Mouse (Mus musculus): Measurements from ENCODE around the gene Ccdc78.

Gene Ccdc78

DNA sequence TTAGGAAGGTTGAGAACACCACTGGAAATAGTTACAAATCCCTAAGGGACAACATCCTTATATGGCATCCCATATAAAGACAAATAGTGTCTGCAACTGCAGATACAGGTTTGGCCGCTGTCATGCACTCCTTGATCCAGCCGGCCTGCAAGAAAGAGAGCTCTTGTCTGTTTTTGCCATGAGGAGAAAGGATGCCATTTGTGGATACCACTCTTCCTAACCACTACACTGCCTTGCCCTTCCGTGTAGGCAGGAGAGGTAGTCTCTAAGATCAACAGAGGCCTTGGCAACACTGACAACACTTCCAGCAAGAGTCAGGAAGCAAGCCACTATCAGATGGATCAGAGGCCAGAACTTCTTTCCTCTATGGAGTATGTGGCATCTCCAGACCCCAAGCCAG, at the start of gene Ccdc78:
Ccdc78 (plus strand) TSS at position 301 of the 400 bp plus-strand sequence.
- TF ChIP-seq GATA4 (IDR thresholded peaks at IDR 0.05; ENCODE audit: insufficient replicate concordance, low read length), result no peak

DNA sequence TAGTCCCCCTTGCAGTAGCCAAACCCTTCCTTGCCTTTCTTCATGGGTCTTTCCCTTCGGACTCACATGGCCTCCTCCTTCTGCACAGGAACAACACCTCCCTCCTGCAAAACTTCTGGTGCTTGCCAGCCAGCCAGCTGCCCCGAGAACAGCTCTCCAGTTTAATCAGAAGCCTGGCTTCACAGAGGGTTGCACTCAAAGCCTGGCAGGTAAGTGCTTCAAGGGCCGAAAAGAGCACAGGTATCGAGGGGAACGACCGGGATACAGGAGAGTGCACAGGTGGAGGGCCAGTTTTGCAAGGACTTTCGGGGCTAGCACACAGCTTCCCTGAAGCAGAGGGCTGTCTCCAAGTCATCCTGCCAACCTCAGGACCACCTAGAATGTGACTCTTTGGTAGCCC, 47.5 kb upstream of the Ccdc78 start:
- no peak for TF ChIP-seq GATA4 (IDR thresholded peaks at IDR 0.05; ENCODE audit: insufficient replicate concordance, low read length)

DNA sequence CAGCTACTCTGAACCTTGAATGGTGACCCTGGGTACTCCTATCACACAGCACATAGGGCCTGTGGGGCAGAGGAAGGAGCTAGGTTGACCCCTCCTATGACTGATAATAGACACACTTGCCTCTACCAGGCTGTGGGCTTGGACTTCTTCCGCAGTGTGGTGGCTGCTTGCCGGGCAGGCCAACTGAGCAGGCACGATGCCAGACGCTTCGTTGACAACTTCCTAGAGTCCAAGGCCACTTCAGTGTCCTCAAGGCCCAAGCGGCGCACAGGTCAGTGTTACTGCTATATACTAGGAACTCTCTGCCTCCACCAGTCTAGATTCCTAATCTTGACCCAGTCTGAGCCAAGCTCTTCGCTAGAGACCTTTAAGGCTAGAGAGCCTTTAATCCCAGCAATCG, 42.5 kb upstream of the Ccdc78 start:
- no peak for TF ChIP-seq GATA4 (IDR thresholded peaks at IDR 0.05; ENCODE audit: insufficient replicate concordance, low read length)

DNA sequence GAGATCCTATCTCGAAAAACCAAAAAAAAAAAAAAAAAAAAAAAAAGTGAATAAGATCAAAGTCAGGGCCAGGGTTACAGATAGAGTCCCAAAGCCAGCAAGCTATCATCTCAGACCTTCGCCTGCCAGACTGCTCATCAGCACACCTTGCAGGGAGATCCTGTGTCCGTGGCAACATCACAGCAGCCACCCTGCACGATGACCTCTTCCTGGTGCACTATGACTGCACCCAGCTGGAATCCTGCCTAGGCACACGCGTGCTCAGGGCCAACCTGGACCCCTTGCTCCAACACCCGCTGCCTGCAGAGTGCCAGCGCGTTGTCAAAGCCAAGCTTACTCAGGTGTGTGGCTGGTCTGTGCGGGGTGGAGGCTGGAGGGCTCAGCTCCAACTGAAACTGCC, 42.1 kb upstream of the Ccdc78 start:
- TF ChIP-seq GATA4 (IDR thresholded peaks at IDR 0.05; ENCODE audit: insufficient replicate concordance, low read length), result no peak

DNA sequence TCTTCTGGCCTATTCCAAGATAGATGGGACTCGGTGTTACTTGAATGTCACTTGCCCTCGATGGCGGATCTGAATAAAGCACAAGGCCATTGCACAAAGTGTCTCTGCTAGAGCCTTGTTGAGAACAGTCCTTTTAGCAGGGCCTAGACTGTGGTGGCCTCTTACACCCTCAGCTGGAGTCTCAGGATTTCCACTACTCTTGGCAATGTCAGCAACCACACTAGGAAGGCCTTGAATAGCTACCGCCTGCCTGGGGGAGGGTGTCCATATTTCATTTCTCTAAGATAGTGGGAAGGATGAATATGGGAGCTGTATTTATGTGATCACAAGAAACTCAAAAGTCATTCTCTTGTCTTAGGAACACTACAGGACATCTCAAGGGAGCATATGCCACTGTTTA, 38.1 kb upstream of the Ccdc78 start:
- TF ChIP-seq GATA4 (IDR thresholded peaks at IDR 0.05; ENCODE audit: insufficient replicate concordance, low read length), result no peak

DNA sequence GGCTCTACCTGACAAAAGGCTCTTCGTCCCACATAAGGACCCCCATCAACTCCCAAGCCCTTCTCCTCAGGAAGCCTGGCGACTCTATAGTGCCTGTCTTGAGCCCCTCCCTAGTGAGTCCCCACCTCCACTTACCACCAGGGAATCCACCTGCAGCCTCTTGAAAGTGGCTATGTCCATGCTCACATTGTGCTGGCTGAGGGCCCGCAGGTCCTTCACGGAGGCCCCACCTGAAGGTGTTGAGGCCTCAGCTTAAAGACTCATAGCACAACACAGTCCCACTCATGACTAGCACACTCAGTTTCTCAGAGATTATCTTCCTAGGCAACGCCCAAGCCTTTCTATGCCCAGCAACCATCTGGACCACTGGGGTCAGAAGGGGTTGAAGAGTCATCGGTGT, 37.1 kb upstream of the Ccdc78 start:
- TF ChIP-seq GATA4 (IDR thresholded peaks at IDR 0.05; ENCODE audit: insufficient replicate concordance, low read length), result no peak

DNA sequence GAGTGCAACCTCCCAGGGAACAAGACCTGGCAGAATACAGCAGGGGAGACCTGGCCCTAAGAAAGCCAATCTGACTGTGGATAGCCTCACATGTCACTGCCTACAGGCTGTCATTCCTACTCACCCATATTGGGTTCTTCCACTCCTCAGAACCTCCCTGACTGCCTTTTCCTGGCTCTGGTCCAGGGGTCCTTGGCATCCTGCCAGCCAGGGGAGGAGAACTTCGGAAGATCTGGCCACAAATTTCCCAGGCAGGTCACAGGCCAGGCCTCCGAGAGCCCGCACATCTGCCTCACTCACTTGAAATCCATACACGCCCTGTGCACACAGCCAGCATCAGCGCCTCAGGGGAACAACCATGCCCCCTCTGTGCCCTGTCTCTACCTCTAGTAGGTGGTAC, 34.9 kb upstream of the Ccdc78 start:
- TF ChIP-seq GATA4 (IDR thresholded peaks at IDR 0.05; ENCODE audit: insufficient replicate concordance, low read length), result no peak

DNA sequence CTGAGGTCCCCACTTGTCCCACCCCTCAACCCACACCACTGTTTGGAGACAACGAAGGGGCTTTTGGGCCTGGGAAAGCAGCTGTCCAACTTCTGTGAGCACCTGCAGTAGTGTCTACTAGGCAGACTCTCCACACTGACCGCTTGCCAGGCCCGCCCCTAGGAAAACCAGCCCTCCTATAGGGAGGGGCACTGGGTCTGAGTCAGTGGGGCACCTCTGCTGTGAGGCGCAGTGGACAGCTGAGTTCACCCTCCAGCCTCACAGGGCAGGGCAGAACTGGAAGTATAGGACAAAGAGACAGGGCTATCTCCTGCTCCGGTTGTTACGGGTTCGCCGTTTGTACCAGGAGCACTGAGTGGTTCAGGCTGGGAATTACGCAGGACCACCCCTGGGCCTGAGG, 32.1 kb upstream of the Ccdc78 start, which contains the start of gene Msln:
Msln (minus strand) TSS at position 138 of the 400 bp plus-strand sequence.
- TF ChIP-seq GATA4 (IDR thresholded peaks at IDR 0.05; ENCODE audit: insufficient replicate concordance, low read length), result no peak

DNA sequence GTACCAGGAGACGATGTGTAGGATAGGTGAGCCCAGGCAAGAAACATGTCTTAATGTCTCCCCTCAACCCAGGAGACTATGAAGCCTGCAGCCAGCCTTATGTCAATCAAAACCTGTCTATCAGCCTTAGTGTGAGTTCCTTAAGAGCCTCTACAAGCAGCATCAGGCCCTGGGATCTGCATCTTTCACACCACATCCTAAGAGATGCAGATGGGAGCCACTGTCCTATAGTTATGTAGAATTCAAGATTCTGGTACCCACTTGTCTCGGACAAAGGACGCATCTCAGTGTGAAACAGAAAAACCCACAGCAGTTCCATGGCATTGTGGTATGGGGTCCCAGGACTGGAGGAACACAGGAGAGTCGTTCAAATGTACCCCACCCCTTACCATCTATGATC, 31.3 kb upstream of the Ccdc78 start:
- TF ChIP-seq GATA4 (IDR thresholded peaks at IDR 0.05; ENCODE audit: insufficient replicate concordance, low read length), result no peak

DNA sequence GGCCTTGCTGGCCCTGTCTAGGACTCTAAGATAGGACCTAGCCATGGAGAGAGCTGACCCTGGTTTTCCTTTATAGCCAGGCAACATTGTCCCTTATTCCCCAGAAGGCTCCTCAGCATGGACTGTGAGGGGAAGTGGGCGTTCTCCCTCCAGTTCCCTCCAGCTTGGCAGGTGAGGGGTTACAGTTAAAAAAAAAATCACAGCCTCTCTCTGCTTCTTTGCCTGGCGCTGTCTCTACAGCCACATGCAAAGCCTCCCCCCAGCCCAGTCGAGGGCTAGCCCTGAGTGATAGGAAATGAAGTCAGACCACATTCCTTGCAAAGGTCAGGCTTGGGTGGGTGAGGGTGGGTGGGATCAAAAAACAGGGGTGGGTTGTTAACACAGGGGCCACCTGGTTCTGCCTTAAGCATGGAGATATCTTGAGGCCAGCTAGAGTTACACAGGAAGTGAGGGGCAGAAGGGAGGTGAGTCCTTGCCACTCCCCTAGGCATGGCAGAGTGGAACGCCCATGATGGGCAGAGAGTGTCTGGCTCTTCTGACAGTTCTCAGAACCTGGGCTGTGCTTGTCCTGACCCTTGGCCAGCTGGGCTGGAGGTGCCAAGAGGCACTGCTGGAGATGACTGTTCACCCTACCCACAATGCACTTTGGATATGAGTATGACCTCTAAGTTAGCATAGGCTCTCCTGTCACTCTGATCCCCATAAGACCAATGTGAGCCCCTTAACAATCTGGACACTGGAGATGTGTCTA, 30.6 kb upstream of the Ccdc78 start:
- TF ChIP-seq GATA4 (IDR thresholded peaks at IDR 0.05; ENCODE audit: insufficient replicate concordance, low read length), result no peak

DNA sequence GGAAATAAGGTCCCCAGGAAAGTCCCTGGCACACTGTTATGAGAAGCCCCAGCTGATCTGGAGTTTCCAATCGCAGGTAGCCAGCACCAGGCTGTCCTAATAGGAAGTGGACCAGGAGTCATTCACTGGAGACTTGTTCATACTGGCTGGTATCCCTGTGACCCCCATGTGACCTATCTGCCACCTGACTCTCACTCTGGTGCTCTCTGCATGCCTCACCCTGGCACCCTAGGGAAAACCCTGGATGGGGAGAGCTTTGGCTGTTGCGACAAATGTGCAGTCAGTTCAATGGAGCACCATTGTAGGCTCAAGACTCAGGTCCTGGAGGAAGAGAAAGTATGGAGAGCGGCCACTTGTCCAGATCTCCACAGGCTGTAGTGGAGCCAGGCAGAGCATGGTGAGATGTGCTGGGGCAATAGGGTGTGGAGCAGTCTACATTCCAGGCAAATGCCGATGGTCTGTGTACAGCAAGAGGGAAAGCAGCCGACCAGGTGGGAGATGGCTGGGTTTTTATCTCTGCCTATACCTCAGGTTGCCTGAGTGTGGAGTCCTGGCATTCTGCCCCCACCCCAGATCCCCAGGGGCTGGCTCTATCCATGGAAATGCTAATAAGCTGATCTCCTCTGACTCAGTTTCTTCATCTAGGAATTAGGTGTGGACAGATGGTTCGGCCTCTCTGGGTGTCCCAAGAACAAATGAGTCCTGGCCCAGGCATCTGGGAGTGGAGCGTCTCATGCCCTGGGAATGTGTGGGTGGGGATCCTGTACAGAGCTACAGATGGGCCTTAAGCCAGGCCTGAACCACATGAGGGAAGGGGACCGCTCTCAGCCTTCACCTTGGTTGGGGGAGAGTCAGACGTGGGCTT, 29.8 kb upstream of the Ccdc78 start:
- TF ChIP-seq GATA4 (IDR thresholded peaks at IDR 0.05; ENCODE audit: insufficient replicate concordance, low read length), result no peak

DNA sequence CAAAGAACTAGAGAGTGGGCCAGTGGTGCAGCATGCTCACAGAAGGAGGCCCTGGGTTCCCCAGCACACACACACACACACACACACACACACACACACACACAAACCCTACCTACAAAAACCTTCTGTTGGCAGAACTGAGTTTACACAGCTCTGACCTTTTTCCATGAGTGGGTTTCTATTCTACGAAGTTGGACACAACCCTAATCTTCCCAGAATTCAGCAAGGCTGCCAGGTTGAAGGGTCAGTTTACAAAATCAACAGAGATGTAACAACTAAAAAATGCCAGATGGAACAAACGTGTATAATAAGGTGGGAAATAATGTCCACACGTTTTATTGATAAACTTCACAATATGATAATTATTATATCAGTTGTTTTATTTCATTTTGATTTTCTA, 28.7 kb upstream of the Ccdc78 start:
- TF ChIP-seq GATA4 (IDR thresholded peaks at IDR 0.05; ENCODE audit: insufficient replicate concordance, low read length), result no peak

DNA sequence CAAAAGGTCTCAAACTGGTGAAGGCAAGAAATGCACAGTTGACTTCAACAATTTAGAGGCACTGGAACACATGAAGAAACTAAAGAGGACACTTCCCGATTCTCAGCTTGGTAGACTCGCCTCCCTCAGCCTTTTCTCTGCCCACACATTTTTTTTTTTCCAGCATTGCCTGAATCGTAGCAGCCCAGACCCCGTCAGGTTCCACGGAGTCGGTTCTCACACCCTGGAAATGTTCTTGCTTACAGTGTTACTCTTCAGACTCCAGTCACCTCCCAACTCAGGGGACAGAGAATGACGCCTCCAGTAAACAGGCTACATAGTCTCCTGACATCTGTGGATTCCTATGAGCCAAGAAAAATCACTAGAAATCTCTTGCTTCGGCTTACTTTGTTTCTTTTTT, 26.2 kb upstream of the Ccdc78 start:
- TF ChIP-seq GATA4 (IDR thresholded peaks at IDR 0.05; ENCODE audit: insufficient replicate concordance, low read length), result no peak

DNA sequence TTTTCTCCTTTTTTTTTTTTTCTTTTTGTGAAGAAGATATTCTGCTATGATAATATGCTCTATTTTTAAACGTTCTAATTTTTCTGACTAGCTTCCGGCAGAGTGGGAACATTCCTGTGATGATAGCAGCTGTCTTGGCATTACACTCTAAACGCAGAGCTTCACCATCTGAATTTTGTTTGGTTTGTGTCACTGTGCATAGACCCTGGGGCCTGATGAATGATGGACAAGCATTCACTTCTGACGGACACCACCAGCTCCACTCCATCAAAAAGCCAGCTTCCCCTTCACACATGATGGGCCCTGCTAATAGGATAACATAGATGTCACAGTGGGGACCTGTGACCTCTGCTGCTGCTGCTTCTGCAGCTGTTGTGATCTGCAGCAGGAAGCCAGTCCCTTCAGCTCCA, 24.8 kb upstream of the Ccdc78 start:
- no peak for TF ChIP-seq GATA4 (IDR thresholded peaks at IDR 0.05; ENCODE audit: insufficient replicate concordance, low read length)

DNA sequence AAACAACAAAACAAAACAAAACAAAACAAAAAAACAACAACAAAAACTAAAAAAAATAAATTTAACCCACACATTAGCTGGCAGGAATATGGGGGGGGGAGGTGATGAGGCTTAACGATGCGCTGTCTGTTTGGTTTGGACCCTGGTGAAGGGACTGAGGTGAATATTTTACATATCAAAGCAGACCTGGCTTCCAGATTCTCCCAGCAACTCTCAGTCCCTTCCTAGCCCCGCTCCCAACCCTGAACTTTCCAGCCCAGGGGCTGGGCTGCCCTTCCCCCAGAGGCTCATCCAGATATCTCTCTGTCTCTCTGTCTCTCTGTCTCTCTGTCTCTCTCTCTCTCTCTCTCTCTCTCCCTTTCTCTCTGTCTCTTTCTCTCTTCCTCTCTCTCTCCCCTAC, 23.8 kb upstream of the Ccdc78 start:
- TF ChIP-seq GATA4 (IDR thresholded peaks at IDR 0.05; ENCODE audit: insufficient replicate concordance, low read length), result no peak

DNA sequence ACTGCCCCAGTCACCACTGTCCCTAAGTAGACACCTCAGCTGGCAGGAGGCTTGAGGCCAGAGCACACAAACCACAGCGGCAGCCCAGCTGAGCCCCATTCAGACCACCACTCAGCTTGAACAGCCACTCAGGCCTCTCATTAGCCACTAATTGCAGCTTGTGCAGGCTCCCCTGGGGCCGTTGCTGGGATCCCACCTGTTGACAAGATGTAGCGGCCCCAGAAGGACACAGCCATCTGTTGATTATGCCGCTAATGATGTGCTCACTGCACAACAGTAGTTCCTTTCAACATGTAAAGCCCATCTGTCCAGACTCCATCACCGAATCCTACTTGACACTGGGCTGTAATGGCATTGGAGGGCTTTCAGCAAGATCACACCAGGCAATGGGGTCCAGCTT, 20.5 kb upstream of the Ccdc78 start:
- no peak for TF ChIP-seq GATA4 (IDR thresholded peaks at IDR 0.05; ENCODE audit: insufficient replicate concordance, low read length)

Data from liver, adult (tissue).